Mouse (Mus musculus) B cell, adult 67 days (primary cell): ENCODE measurements around the gene Olfr827. TPM values are rescaled to one million over a fixed set of nuclear protein-coding genes. Genes with fewer than 3 reads are reported as not detected.

Source experiments
- total RNA-seq, 2 experiments: library from RNA; stranded (reverse); gene quantifications; 4 replicates each; pipeline ENCODE4 v1.2.4; 2023

Gene Olfr827
- total RNA-seq = not detected

GRCm38 (mm10) chr10:130214303-130214702 is at the start of gene Olfr827:
Gene Olfr827 (minus strand): TSS chr10:130214403.

DNA sequence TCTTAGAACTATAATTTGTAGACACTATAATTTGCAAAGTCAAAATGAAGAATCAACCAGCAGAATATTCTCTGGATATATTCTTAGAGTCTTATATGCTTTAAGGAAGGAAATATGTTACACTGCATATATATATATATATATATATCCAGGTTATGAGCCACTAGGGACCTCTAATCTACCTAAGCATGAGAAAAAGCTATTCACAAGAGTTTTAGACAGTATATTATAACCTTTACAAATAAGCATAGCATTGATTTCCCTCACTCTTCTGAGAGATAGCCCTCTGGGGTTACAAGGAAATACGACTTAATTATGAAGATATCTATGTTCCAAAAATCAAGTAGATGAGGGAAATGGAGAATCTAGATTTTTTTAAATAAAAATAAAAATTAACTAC is 30.1 kb downstream of the Olfr827 start, which contains the start of gene Olfr826:
TSS of gene Olfr826 (minus strand) at position 101 of the 400 bp plus-strand sequence.

GRCm38 (mm10) chr10:130166666-130167065 is 47.5 kb downstream of the Olfr827 start, which contains the start of gene Olfr825:
Gene Olfr825 (minus strand): TSS chr10:130166766.

Other genes starting within 250 kb of the Olfr827 start
- gene Olfr819, start 247.1 kb downstream of the Olfr827 start, total RNA-seq = not detected
- not detected for gene Olfr247, start 238.3 kb downstream of the Olfr827 start, total RNA-seq
- gene Gm10310, start 229.3 kb downstream of the Olfr827 start, total RNA-seq = not detected
- not detected for gene Olfr820, start 201.8 kb downstream of the Olfr827 start, total RNA-seq
- gene Olfr821, start 184.1 kb downstream of the Olfr827 start, total RNA-seq = not detected
- gene Olfr822, start 143.2 kb downstream of the Olfr827 start, total RNA-seq = not detected
- not detected for gene Olfr823, start 99.0 kb downstream of the Olfr827 start, total RNA-seq
- not detected for gene Olfr824, start 84.4 kb downstream of the Olfr827 start, total RNA-seq
- gene Olfr825, start 47.6 kb downstream of the Olfr827 start, total RNA-seq = not detected
- gene Olfr826, start 30.2 kb downstream of the Olfr827 start, total RNA-seq = not detected
- under 1 TPM in 1 of 2 experiments, not detected in 1; 0.33 TPM for gene Neurod4, start 65.8 kb upstream of the Olfr827 start, total RNA-seq
- gene Tespa1, start 108.5 kb upstream of the Olfr827 start, total RNA-seq = 10 to 100 TPM; 96.6 to 96.8 TPM
- not detected for gene Vmn2r84, start 179.9 kb upstream of the Olfr827 start, total RNA-seq
- not detected for gene Vmn2r85, start 215.3 kb upstream of the Olfr827 start, total RNA-seq
- gene Vmn2r86, start 241.6 kb upstream of the Olfr827 start, total RNA-seq = not detected